Mouse (Mus musculus) kidney, adult 2 months (tissue): ENCODE measurements around the gene Dync2li1.

Experiments used
- CTCF ChIP-seq: fragments of 200-500 bp; conservative IDR thresholded peaks from 2 replicates; pipeline ENCODE4 v1.5.1; 2011; ENCODE audit warnings: low read depth, mild to moderate bottlenecking, control low read depth, low read length, moderate library complexity, mixed read lengths; ENCODE audit not compliant: insufficient read depth, insufficient read length
- POLR2A ChIP-seq: fragments of 200-500 bp; IDR thresholded peaks from one replicate; pipeline ENCODE4 v1.6.1; 2011; ENCODE audit warnings: low read depth, low read length, control low read depth

DNA sequence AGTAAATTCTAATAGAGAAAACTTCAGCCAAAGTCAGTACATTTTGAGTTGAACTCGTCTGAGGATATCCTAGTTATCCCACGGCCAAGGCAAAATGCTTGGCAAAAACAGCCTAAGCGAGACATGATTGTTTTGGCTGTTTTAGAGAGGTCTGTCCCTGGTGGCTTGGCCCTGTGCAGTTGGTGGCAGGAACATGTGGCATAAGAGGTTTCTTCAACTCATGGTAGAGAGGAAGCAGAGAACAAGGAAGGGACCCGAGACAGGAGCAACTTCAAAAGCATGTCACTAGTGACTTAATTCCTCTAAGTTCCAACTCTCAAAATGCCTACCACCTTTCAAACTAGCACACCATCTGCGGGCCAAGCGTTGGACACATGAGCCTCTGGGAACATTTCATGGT lies 5.7 kb upstream of the Dync2li1 start:
- TF ChIP-seq POLR2A (no peak), CTCF (no peak)
